Mouse (Mus musculus): ENCODE results near the gene Adgrf3. TPM values are rescaled to one million over a fixed set of nuclear protein-coding genes. Genes with fewer than 3 reads are reported as not detected.
A peak's percentile ranks its signal among the peaks of the same experiment; 100 is the strongest.
"Not testable (repeated sequence)": the region's sequence is repeated elsewhere in the genome, so short reads cannot be mapped to it uniquely, and the experiment has no call there.

Adgrf3 gene
- total and polyA plus RNA-seq, 2 experiments from 2014 or later = 0.08 to 0.23 TPM

DNA sequence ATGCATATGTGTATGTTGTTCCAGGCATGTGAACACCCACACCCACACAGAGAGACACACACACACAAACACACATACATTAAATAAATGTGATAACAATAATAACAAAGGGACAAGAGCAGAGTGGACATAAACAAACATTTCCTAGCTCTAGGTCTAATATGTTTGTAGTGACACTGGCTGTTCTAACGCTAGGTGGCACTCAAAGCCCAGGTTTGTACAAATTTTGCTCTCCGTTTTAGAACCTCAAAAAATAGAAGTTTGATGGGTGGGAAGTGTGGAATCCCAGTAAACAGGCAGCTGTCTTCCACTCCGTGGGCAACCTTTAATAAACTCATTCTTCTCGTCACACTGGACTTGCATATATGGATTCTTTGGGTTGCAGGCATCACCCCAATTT is 9.4 kb upstream of the Adgrf3 start:
- no peaks in the 10 kb centered on the region for H3K4me1 ChIP-seq (ENCODE audit: control insufficient read depth, insufficient read depth)
- H3K4me3 ChIP-seq (ENCODE audit: low read depth, low read length) = no peak overlapping the region
- no peaks in the 10 kb centered on the region for H3K9me3 ChIP-seq (replicated peaks; ENCODE audit: control insufficient read depth, low read length)
- no peak overlapping the region for H3K9ac ChIP-seq (replicated peaks; ENCODE audit: low read depth, low read length)
- no peaks in the 10 kb centered on the region for H3K36me3 ChIP-seq (replicated peaks; ENCODE audit: control insufficient read depth, insufficient read depth, low read length)
- H3K27me3 ChIP-seq (ENCODE audit: control insufficient read depth, insufficient read depth, low read length) = no peaks in the 10 kb centered on the region
- DNase-seq (ENCODE audit: low spot score) = peak; percentile 48
- WGBS = 7% methylated on average over 4 of the region's 4 CpGs
- H3K27ac ChIP-seq (ENCODE audit: low read depth) = no peak overlapping the region
- no peak for ATAC-seq (ENCODE audit: insufficient read depth, low read depth)
- H3K4me2 ChIP-seq (ENCODE audit: low read depth, low read length) = no peak overlapping the region
- TF ChIP-seq EP300 (IDR thresholded peaks at IDR 0.05; ENCODE audit: low read depth) (no peak), CTCF (IDR thresholded peaks at IDR 0.05; ENCODE audit: low read depth) (peak; percentile 76)

DNA sequence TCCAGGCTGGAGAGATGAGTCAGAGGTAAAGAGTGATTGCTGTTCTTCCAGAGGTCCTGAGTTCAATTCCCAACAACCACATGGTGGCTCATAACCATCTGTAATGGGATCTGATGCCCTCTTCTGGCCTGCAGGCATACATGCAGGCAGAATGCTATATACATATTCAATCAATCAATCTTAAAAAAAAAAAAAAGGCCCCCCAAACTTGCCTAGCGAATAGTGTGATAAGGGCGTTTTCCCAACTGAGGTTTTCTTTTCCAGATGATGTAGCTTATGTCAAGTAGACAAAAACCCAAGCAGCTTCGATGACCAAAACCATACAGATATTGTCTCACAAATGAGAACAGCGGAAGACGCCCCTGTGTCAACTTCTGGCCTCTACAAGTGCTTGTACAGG is 5.2 kb upstream of the Adgrf3 start:
- ATAC-seq (ENCODE audit: insufficient read depth, low read depth); H3K27ac ChIP-seq (ENCODE audit: low read depth); H3K36me3 ChIP-seq (replicated peaks; ENCODE audit: control insufficient read depth, insufficient read depth, low read length); H3K9me3 ChIP-seq (replicated peaks; ENCODE audit: control insufficient read depth, low read length); H3K9ac ChIP-seq (replicated peaks; ENCODE audit: low read depth, low read length); H3K4me1 ChIP-seq (ENCODE audit: control insufficient read depth, insufficient read depth); H3K4me2 ChIP-seq (ENCODE audit: low read depth, low read length); H3K4me3 ChIP-seq (ENCODE audit: low read depth, low read length); H3K27me3 ChIP-seq (ENCODE audit: control insufficient read depth, insufficient read depth, low read length); DNase-seq (ENCODE audit: low spot score): not testable (repeated sequence)
- 89% methylated on average over 5 of the region's 5 CpGs for WGBS

DNA sequence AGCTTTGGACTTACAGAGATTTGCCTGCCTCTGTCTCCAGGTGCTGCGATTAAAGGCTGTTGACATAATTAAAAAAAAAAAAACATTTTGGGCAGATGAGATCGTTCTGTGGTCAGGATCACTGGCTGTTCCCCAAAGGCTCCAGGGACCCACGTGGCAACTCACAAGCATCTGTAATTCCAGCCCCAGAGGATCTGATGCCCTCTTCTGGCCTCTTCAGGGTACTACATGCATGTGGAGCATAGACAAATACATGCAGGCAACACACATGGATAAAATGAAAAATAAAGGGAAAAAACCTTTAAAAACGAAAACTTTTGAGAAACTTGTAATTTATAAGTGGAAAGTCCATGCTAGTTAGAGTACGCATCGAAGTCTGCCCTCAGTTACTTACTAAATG is 1.8 kb upstream of the Adgrf3 start:
- DNase-seq (ENCODE audit: low spot score) (no peak), ATAC-seq (ENCODE audit: insufficient read depth, low read depth) (no peak)
- WGBS = 68% methylated on average over 6 of the region's 6 CpGs
- Histone ChIP-seq H3K36me3 (replicated peaks; ENCODE audit: control insufficient read depth, insufficient read depth, low read length) (no peaks in the 10 kb centered on the region), H3K27me3 (ENCODE audit: control insufficient read depth, insufficient read depth, low read length) (no peaks in the 10 kb centered on the region), H3K9me3 (replicated peaks; ENCODE audit: control insufficient read depth, low read length) (no peaks in the 10 kb centered on the region), H3K4me1 (ENCODE audit: control insufficient read depth, insufficient read depth) (peaks cover 8% of the 10 kb centered on the region; the same call in 1 of the 2 replicates), H3K9ac (replicated peaks; ENCODE audit: low read depth, low read length) (no peak overlapping the region), H3K4me3 (ENCODE audit: low read depth, low read length) (no peak overlapping the region), H3K27ac (ENCODE audit: low read depth) (no peak overlapping the region), H3K4me2 (ENCODE audit: low read depth, low read length) (no peak overlapping the region)
- TF ChIP-seq EP300 (IDR thresholded peaks at IDR 0.05; ENCODE audit: low read depth) = no peak
- peak; percentile 40 for TF ChIP-seq CTCF (IDR thresholded peaks at IDR 0.05; ENCODE audit: low read depth)

DNA sequence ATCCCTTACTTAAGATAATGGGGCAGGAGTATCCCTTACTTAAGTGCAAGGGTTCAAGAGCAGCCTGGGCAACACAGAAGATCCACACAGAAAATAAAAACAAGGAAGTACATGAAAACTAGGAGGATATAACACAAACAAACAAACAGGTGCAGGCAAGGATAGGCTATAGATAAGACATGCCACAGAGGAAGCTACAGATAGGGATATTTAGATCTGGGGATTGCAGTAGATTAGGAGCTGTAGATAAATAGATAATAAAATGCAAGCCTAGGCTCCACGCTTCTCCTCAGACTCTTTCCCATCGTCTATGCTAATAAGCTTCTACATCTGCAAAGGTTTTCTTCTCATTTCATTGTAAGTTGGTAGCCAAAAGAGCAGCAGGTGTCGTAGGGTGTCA is 488 bp downstream of the Adgrf3 start:
- Histone ChIP-seq H3K27ac (ENCODE audit: low read depth) (no peak overlapping the region), H3K4me2 (ENCODE audit: low read depth, low read length) (no peak overlapping the region), H3K27me3 (ENCODE audit: control insufficient read depth, insufficient read depth, low read length) (no peaks in the 10 kb centered on the region), H3K9ac (replicated peaks; ENCODE audit: low read depth, low read length) (no peak overlapping the region), H3K9me3 (replicated peaks; ENCODE audit: control insufficient read depth, low read length) (no peaks in the 10 kb centered on the region), H3K4me1 (ENCODE audit: control insufficient read depth, insufficient read depth) (peaks cover 8% of the 10 kb centered on the region; the same call in 1 of the 2 replicates), H3K4me3 (ENCODE audit: low read depth, low read length) (no peak overlapping the region), H3K36me3 (replicated peaks; ENCODE audit: control insufficient read depth, insufficient read depth, low read length) (no peaks in the 10 kb centered on the region)
- ATAC-seq (ENCODE audit: insufficient read depth, low read depth) = no peak
- no peak for TF ChIP-seq CTCF (IDR thresholded peaks at IDR 0.05; ENCODE audit: low read depth)
- no peak for TF ChIP-seq EP300 (IDR thresholded peaks at IDR 0.05; ENCODE audit: low read depth)
- DNase-seq (ENCODE audit: low spot score) = no peak
- WGBS = 65% methylated on average over 3 of the region's 3 CpGs

DNA sequence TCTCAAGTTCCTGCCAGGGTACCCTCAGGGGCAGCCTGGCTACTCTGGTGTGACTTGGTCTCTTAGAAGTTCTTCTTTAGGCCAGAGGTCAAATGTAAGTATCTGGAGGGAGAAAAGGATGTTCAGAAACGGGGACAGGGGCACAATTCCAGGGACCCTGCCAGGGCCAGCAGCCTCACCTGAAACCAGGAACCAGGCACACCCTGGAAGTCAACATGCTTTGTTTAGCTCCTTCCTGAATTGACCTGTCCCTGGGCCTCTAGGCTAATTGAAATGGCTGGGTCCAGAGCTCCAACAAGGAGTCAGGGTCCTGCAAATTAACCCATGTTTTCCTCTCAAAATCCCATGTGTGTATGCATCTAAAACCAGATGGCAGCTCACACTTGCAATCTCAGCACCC is 1.1 kb downstream of the Adgrf3 start:
- no peak for DNase-seq (ENCODE audit: low spot score)
- Histone ChIP-seq H3K4me2 (ENCODE audit: low read depth, low read length) (no peak overlapping the region), H3K27me3 (ENCODE audit: control insufficient read depth, insufficient read depth, low read length) (no peaks in the 10 kb centered on the region), H3K9me3 (replicated peaks; ENCODE audit: control insufficient read depth, low read length) (no peaks in the 10 kb centered on the region), H3K4me1 (ENCODE audit: control insufficient read depth, insufficient read depth) (peaks cover 8% of the 10 kb centered on the region; the same call in 1 of the 2 replicates), H3K9ac (replicated peaks; ENCODE audit: low read depth, low read length) (no peak overlapping the region), H3K27ac (ENCODE audit: low read depth) (no peak overlapping the region), H3K4me3 (ENCODE audit: low read depth, low read length) (no peak overlapping the region), H3K36me3 (replicated peaks; ENCODE audit: control insufficient read depth, insufficient read depth, low read length) (no peaks in the 10 kb centered on the region)
- ATAC-seq (ENCODE audit: insufficient read depth, low read depth) = no peak
- TF ChIP-seq EP300 (IDR thresholded peaks at IDR 0.05; ENCODE audit: low read depth) (no peak), CTCF (IDR thresholded peaks at IDR 0.05; ENCODE audit: low read depth) (no peak)
- WGBS = 50% methylated on average over 1 of the region's 1 CpGs

DNA sequence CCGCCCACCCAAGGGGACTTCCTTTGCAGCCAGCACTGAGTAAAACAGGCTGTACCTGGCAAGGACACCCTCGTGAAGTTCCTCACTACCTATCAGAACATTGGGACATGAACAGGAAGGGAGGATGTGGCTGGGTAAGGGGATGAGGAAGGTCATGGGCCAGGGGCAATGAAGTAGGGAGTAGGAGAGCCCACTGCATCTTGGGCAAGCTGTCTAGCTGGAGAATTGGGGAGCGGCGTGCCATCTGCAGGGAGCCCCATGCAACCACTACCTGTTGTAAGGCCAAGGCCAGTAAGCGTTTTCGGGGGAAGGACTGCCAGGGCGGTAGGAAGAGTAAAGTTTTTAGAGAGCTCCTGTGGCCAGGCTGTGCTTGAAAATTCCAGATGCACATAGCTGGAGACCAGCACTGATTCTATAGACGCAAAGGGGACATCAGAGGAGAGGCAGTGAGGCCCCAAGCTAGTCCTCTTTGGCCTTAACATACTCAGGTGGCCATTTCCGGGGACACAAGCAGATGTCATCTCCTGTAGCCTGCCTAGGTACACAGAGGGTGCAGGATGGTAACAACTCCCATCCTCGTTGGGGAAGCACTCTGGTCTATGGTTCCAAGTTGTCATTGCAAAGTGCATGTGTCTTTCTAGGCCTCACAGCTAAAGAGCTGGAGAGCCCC is 2.2 kb downstream of the Adgrf3 start:
- H3K36me3 ChIP-seq (replicated peaks; ENCODE audit: control insufficient read depth, insufficient read depth, low read length) = no peaks in the 10 kb centered on the region
- ATAC-seq (ENCODE audit: insufficient read depth, low read depth) = no peak
- no peak for DNase-seq (ENCODE audit: low spot score)
- WGBS = 75% methylated on average over 10 of the region's 10 CpGs
- H3K9me3 ChIP-seq (replicated peaks; ENCODE audit: control insufficient read depth, low read length) = no peaks in the 10 kb centered on the region
- H3K27me3 ChIP-seq (ENCODE audit: control insufficient read depth, insufficient read depth, low read length) = no peaks in the 10 kb centered on the region
- H3K27ac ChIP-seq (ENCODE audit: low read depth) = no peak overlapping the region
- TF ChIP-seq EP300 (IDR thresholded peaks at IDR 0.05; ENCODE audit: low read depth) (no peak), CTCF (IDR thresholded peaks at IDR 0.05; ENCODE audit: low read depth) (no peak)
- no peak overlapping the region for H3K9ac ChIP-seq (replicated peaks; ENCODE audit: low read depth, low read length)
- no peaks in the 10 kb centered on the region for H3K4me1 ChIP-seq (ENCODE audit: control insufficient read depth, insufficient read depth)
- no peak overlapping the region for H3K4me2 ChIP-seq (ENCODE audit: low read depth, low read length)
- no peak overlapping the region for H3K4me3 ChIP-seq (ENCODE audit: low read depth, low read length)

Data from heart, postnatal 0 days (tissue).